Mouse (Mus musculus) thymus, postnatal 25 days (tissue): ENCODE measurements around the gene Zfp704.

Experiments used
- DNase-seq: peaks from one replicate; pipeline ENCODE4 v3.0.0; 2022

Zfp704 gene

GRCm38 (mm10) chr3:9512199-9512598 is 97.7 kb downstream of the Zfp704 start:
- DNase-seq, result peak; percentile 38

- no peak for DNase-seq
Observed at GRCm38 (mm10) chr3:9505692-9506211, 104.1 kb downstream of the Zfp704 start.

- no peak for DNase-seq
Observed at GRCm38 (mm10) chr3:9504371-9504770, 105.5 kb downstream of the Zfp704 start.

GRCm38 (mm10) chr3:9500725-9501124 is 109.2 kb downstream of the Zfp704 start:
- peak; percentile 75 for DNase-seq

GRCm38 (mm10) chr3:9499994-9500553 is 109.8 kb downstream of the Zfp704 start:
- DNase-seq, result no peak

GRCm38 (mm10) chr3:9499489-9499888 is 110.4 kb downstream of the Zfp704 start:
- DNase-seq, result no peak

- no peak for DNase-seq
Observed at GRCm38 (mm10) chr3:9497260-9497659, 112.6 kb downstream of the Zfp704 start.

- no peak for DNase-seq
Observed at GRCm38 (mm10) chr3:9491766-9492283, 118.1 kb downstream of the Zfp704 start.

- no peak for DNase-seq
Observed at GRCm38 (mm10) chr3:9487644-9488043, 122.2 kb downstream of the Zfp704 start.

- DNase-seq, result no peak
Observed at GRCm38 (mm10) chr3:9485506-9485905, 124.4 kb downstream of the Zfp704 start.

- no peak for DNase-seq
Observed at GRCm38 (mm10) chr3:9481956-9482355, 127.9 kb downstream of the Zfp704 start.

GRCm38 (mm10) chr3:9481358-9481757 is 128.5 kb downstream of the Zfp704 start:
- no peak for DNase-seq

GRCm38 (mm10) chr3:9480936-9481335 is 128.9 kb downstream of the Zfp704 start:
- no peak for DNase-seq

GRCm38 (mm10) chr3:9477386-9477785 is 132.5 kb downstream of the Zfp704 start:
- DNase-seq, result no peak

- no peak for DNase-seq
Observed at GRCm38 (mm10) chr3:9476336-9476735, 133.5 kb downstream of the Zfp704 start.

- no peak for DNase-seq
Observed at GRCm38 (mm10) chr3:9475501-9475900, 134.4 kb downstream of the Zfp704 start.

- no peak for DNase-seq
Observed at GRCm38 (mm10) chr3:9474331-9474730, 135.6 kb downstream of the Zfp704 start.

GRCm38 (mm10) chr3:9466287-9466686 is 143.6 kb downstream of the Zfp704 start:
- peak; percentile 67 for DNase-seq

- DNase-seq, result no peak
Observed at GRCm38 (mm10) chr3:9465731-9466130, 144.2 kb downstream of the Zfp704 start.

- DNase-seq, result no peak
Observed at GRCm38 (mm10) chr3:9461660-9462059, 148.2 kb downstream of the Zfp704 start.

GRCm38 (mm10) chr3:9460284-9460683 is 149.6 kb downstream of the Zfp704 start:
- no peak for DNase-seq

GRCm38 (mm10) chr3:9456380-9456890 is 153.4 kb downstream of the Zfp704 start:
- DNase-seq, result no peak

- no peak for DNase-seq
Observed at GRCm38 (mm10) chr3:9455351-9455750, 154.5 kb downstream of the Zfp704 start.

GRCm38 (mm10) chr3:9454556-9455330 is 155.1 kb downstream of the Zfp704 start:
- DNase-seq, result no peak
